Mouse (Mus musculus) ES-Bruce4 (cell line): Measurements from ENCODE around the gene Rtn3. TPM values are rescaled to one million over a fixed set of nuclear protein-coding genes. Genes with fewer than 3 reads are reported as not detected.

Experiments
- H3K27ac ChIP-seq: 2 replicates; pipeline ENCODE4 v1.5.1; 2012; ENCODE audit warnings: low read length, inconsistent platforms; ENCODE audit not compliant: insufficient read depth
- H3K27me3 ChIP-seq: 2 replicates; pipeline ENCODE4 v1.6.1; 2012; ENCODE audit warnings: mild to moderate bottlenecking, low read length, inconsistent platforms; ENCODE audit not compliant: control insufficient read depth, poor library complexity, insufficient read depth, severe bottlenecking
- H3K36me3 ChIP-seq: 2 replicates; pipeline ENCODE4 v1.6.1; 2012; ENCODE audit warnings: inconsistent platforms, mild to moderate bottlenecking, low read length, moderate library complexity; ENCODE audit not compliant: control insufficient read depth, poor library complexity, insufficient read depth, severe bottlenecking
- H3K4me1 ChIP-seq: one replicate; pipeline ENCODE4 v1.8.1; 2011; ENCODE audit warnings: low read length; ENCODE audit not compliant: control insufficient read depth, insufficient read depth
- H3K4me3 ChIP-seq: 2 replicates; pipeline ENCODE4 v1.5.1; 2011; ENCODE audit warnings: low read depth, mild to moderate bottlenecking, low read length
- H3K9ac ChIP-seq: 2 replicates; pipeline ENCODE4 v1.6.1; 2012; ENCODE audit warnings: low read depth, mild to moderate bottlenecking, inconsistent platforms; ENCODE audit not compliant: poor library complexity, severe bottlenecking
- H3K9me3 ChIP-seq: replicated peaks from 2 replicates; pipeline ENCODE4 v1.6.1; 2012; ENCODE audit warnings: mild to moderate bottlenecking, low read length, inconsistent platforms; ENCODE audit not compliant: control insufficient read depth, poor library complexity, insufficient read depth, severe bottlenecking
- CTCF ChIP-seq: IDR thresholded peaks from one replicate; pipeline ENCODE4 v1.8.1; 2011; ENCODE audit warnings: low read depth, low read length
- EP300 ChIP-seq: IDR thresholded peaks from 2 replicates; pipeline ENCODE4 v1.6.1; 2011; ENCODE audit warnings: low read depth, low read length; ENCODE audit not compliant: insufficient read depth
- POLR2A ChIP-seq: IDR thresholded peaks from one replicate; pipeline ENCODE4 v1.8.1; 2011; ENCODE audit warnings: low read length; ENCODE audit not compliant: insufficient read depth
- polyA plus RNA-seq: library from polyadenylated mRNA; stranded (reverse); fragments of >200 nt; gene quantifications from 2 replicates; pipeline ENCODE4 v1.2.4, GENCODE M21; 2011; ENCODE audit warnings: low read depth; ENCODE audit not compliant: missing spikeins, insufficient read depth, insufficient read length

Gene Rtn3
- polyA plus RNA-seq, 1 experiment = 162 TPM

DNA sequence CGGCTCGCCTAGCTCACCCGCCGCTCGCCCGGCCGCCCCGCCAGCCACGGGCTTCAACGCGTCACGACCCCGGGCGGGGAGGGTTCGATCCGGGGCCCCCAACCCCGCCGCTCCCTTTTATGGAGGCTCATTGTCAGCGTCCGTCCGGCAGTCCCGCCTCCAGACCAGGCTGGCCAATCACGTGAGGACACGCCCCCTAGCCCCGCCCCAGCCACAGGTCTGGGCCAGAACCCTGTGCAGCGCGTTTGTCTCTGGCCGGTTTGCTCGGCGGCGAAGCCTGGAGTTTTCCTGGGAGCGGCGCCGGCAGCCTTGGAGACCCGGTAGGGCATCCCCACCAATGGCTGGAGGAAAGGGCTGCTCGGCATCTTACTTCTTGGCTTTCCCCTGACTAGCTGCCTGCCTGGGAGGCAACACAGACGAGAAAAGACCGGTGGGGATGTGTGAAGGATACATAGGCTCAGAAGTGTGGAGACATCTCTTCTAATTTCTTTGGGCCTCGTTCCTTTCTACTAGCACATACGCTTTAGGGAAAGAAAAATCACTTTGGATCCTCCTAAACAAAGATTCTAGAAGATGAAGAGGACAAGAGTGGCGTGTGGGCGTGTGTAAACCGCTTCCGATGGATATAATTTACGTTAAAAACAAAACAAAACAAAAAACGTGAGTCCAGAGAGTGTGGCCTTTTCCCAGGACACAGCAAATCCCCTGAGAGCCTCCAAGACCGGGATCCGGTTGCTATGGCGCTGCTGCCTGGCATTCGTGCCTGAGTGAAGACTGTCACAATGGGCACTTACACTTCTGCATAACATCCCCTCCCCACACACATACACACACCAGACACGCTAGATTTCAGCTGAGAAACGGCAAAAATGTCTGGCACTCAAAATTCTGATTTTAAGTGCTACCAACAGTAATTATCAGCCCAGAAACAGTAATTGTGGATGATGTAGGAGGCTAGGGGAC, 99.9 kb downstream of the Rtn3 start, which contains the start of gene Spindoc:
Spindoc (minus strand) TSS at position 92 of the 963 bp plus-strand sequence.
- Histone ChIP-seq H3K4me1 (no peaks in the 10 kb centered on the region), H3K36me3 (no peaks in the 10 kb centered on the region), H3K27me3 (no peaks in the 10 kb centered on the region), H3K27ac (peak within 1 kb of the TSS; percentile 82), H3K9me3 (no peaks in the 10 kb centered on the region), H3K9ac (peak within 1 kb of the TSS; percentile 92), H3K4me3 (peak within 1 kb of the TSS; percentile 93)
- TF ChIP-seq EP300 = no peak
- TF ChIP-seq POLR2A = peak; percentile 61

DNA sequence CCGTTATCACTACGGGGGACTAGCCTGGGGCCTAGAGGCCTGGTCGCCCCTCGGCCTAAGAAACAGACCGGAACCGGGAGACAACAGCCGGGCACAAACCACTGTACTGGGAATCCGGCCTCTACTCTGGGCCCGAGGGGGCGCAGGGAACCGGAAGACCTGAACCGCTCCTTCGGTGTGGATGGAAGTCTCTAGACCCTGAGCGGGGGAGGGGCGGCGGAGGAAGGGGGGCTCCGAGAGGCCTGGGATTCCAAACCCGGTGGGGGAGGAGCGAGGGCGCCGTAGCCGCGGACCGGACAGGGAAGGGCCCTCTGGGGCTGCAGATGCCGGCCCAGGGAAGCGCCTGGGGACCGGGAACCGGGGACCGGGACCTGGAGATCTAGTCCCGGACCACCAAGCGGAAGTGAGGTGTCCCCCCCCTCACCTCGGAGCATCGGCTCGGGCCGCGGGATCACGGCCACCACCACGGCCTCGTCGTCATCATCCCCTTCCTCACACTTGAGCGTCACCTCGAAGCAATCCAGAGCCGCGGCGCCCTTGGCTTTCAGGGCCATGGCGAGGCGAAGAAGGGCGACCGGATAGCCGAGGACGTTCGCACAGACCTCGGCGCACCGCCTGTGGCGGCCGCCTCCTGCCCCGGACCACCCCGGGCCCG, 100.7 kb downstream of the Rtn3 start:
- Histone ChIP-seq H3K9ac (peak overlapping the region; percentile 92), H3K9me3 (no peaks in the 10 kb centered on the region), H3K36me3 (no peaks in the 10 kb centered on the region), H3K4me1 (no peaks in the 10 kb centered on the region), H3K4me3 (peak overlapping the region; percentile 82), H3K27ac (peak overlapping the region; percentile 12), H3K27me3 (no peaks in the 10 kb centered on the region)
- TF ChIP-seq POLR2A = no peak
- no peak for TF ChIP-seq EP300
- TF ChIP-seq CTCF = no peak

DNA sequence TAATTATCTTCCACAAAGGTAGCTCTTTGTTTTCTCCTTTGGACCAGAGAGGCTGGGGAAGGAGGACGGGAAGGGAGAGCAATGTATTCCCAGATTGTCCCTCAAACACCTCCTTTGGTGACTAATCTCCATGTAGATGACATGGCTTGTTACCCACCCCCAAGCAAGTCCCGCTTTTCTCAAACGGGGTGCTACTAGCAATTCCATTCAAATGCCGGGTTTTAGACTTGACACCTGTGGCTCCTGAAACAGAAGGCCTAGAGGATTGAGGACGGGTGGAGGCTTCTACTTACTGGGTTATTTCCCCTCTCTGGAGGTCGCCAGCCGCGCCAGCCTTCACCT, 101.2 kb downstream of the Rtn3 start:
- peak overlapping the region; percentile 82 for H3K4me3 ChIP-seq
- TF ChIP-seq POLR2A (no peak), EP300 (no peak), CTCF (no peak)
- H3K4me1 ChIP-seq = no peaks in the 10 kb centered on the region
- H3K27ac ChIP-seq = no peak overlapping the region
- no peaks in the 10 kb centered on the region for H3K36me3 ChIP-seq
- H3K9me3 ChIP-seq = no peaks in the 10 kb centered on the region
- H3K9ac ChIP-seq = peak overlapping the region; percentile 92
- no peaks in the 10 kb centered on the region for H3K27me3 ChIP-seq

DNA sequence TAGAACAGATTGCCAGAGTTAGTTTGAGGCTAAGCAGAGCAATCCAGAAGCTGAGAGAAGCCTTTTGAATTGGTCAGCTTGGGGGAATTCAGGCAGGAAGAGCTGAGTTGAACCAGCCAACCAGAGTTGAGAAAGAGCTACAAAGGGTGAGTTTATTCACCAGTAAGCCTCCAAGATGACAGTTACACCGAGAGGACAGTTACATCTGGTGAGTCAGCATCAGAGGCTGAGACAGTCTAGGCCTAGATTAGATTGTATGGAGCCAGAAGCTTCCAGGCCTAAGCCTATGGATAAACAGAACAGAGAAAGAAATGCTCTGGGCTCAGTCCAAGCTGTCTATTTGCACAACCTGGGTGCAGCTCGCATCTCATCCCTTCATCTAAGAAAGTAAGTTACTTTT, 105.4 kb downstream of the Rtn3 start:
- Histone ChIP-seq H3K9ac (no peak overlapping the region), H3K36me3 (peaks cover 18% of the 10 kb centered on the region), H3K9me3 (no peaks in the 10 kb centered on the region), H3K4me1 (no peaks in the 10 kb centered on the region), H3K27ac (no peak overlapping the region), H3K4me3 (no peak overlapping the region), H3K27me3 (no peaks in the 10 kb centered on the region)
- TF ChIP-seq CTCF = no peak
- TF ChIP-seq POLR2A = no peak
- TF ChIP-seq EP300 = no peak

Other genes starting within 250 kb of the Rtn3 start
- gene Naa40, start 242.1 kb downstream of the Rtn3 start, polyA plus RNA-seq = 41.0 and 45.1 TPM in 2 replicates
- gene Rcor2, start 216.0 kb downstream of the Rtn3 start, polyA plus RNA-seq = 69.4 and 78.5 TPM in 2 replicates
- 52.1 and 60.5 TPM in 2 replicates for gene Mark2, start 141.4 kb downstream of the Rtn3 start, polyA plus RNA-seq
- 43.8 and 56.3 TPM in 2 replicates for gene Spindoc, start 100.3 kb downstream of the Rtn3 start, polyA plus RNA-seq
- gene 2700081O15Rik, start 65.7 kb downstream of the Rtn3 start, polyA plus RNA-seq = 6.2 and 7.5 TPM in 2 replicates
- 51.3 and 53.5 TPM in 2 replicates for gene Atl3, start 10.8 kb upstream of the Rtn3 start, polyA plus RNA-seq
- gene Pla2g16, start 74.2 kb upstream of the Rtn3 start, polyA plus RNA-seq = 10.5 and 10.7 TPM in 2 replicates
- gene Lgals12, start 123.9 kb upstream of the Rtn3 start, polyA plus RNA-seq = 0.43 and 0.46 TPM in 2 replicates
- not detected in 2 replicates for gene Hrasls5, start 129.3 kb upstream of the Rtn3 start, polyA plus RNA-seq
- not detected in 2 replicates for gene Slc22a19, start 228.0 kb upstream of the Rtn3 start, polyA plus RNA-seq